Mouse (Mus musculus): Measurements from ENCODE around the gene Olfr955. TPM values are rescaled to one million over a fixed set of nuclear protein-coding genes. Genes with fewer than 3 reads are reported as not detected.

The Olfr955 gene
- total RNA-seq (2021) = not detected
- long read RNA-seq, experiment 1 = 0 reads
- long read RNA-seq, experiment 2 = 0 reads

GRCm38 (mm10) chr9:39471844-39472243, at the start of gene Olfr955:
TSS of gene Olfr955 (minus strand) at chr9:39471944.
- no peak for DNase-seq (ENCODE audit: low spot score in 2 of 2)

GRCm38 (mm10) chr9:39518595-39518994, 46.9 kb upstream of the Olfr955 start:
- no peak for DNase-seq (ENCODE audit: low spot score in 2 of 2)

- DNase-seq (ENCODE audit: low spot score in 2 of 2) = no peak
These were observed 43.8 kb upstream of the Olfr955 start, which contains the start of gene Olfr957 for GRCm38 (mm10) chr9:39515531-39515930. TSS of gene Olfr957 (minus strand) at chr9:39515809.

GRCm38 (mm10) chr9:39509412-39509811, 37.7 kb upstream of the Olfr955 start:
- DNase-seq (ENCODE audit: low spot score in 2 of 2) = no peak

GRCm38 (mm10) chr9:39508998-39509397, 37.3 kb upstream of the Olfr955 start:
- DNase-seq (ENCODE audit: low spot score in 2 of 2) = peak; percentile 32 to 36

GRCm38 (mm10) chr9:39493895-39494294, 22.2 kb upstream of the Olfr955 start, which contains the start of gene Olfr44:
TSS of gene Olfr44 (minus strand) at chr9:39493995.
- DNase-seq (ENCODE audit: low spot score in 2 of 2) = no peak

- DNase-seq (ENCODE audit: low spot score in 2 of 2) = no peak
These were observed 15.3 kb downstream of the Olfr955 start, which contains the start of gene Olfr954 for GRCm38 (mm10) chr9:39456401-39456800. TSS of gene Olfr954 (plus strand) at chr9:39456701.

- DNase-seq (ENCODE audit: low spot score in 2 of 2) = no peak
These were observed 44.7 kb downstream of the Olfr955 start, which contains the start of gene Olfr952 for GRCm38 (mm10) chr9:39427048-39427447. TSS of gene Olfr952 (minus strand) at chr9:39427148.

Other genes with a start within 250 kb of the Olfr955 start
- gene Olfr1537, start 221.9 kb downstream of the Olfr955 start, total RNA-seq (2021) = not detected
- not detected for gene Olfr945, start 195.1 kb downstream of the Olfr955 start, total RNA-seq (2021)
- gene Olfr948, start 145.9 kb downstream of the Olfr955 start, total RNA-seq (2021) = not detected
- gene Olfr951, start 84.5 kb downstream of the Olfr955 start, total RNA-seq (2021) = not detected
- not detected for gene Olfr952, start 44.8 kb downstream of the Olfr955 start, total RNA-seq (2021)
- not detected for gene Olfr954, start 15.2 kb downstream of the Olfr955 start, total RNA-seq (2021)
- not detected for gene Olfr44, start 22.1 kb upstream of the Olfr955 start, total RNA-seq (2021)
- gene Olfr957, start 43.9 kb upstream of the Olfr955 start, total RNA-seq (2021) = not detected
- not detected for gene Olfr958, start 82.1 kb upstream of the Olfr955 start, total RNA-seq (2021)
- not detected for gene Olfr959, start 103.6 kb upstream of the Olfr955 start, total RNA-seq (2021)
- gene AW551984, start 132.5 kb upstream of the Olfr955 start, total RNA-seq (2021) = 10 to 100 TPM in 1 of 2 experiments, 1 to 10 TPM in 1; 9.6 to 10.9 TPM
- not detected for gene Olfr148, start 138.7 kb upstream of the Olfr955 start, total RNA-seq (2021)
- gene Olfr960, start 149.4 kb upstream of the Olfr955 start, total RNA-seq (2021) = not detected
- not detected for gene Olfr961, start 173.1 kb upstream of the Olfr955 start, total RNA-seq (2021)
- not detected for gene Olfr963, start 195.3 kb upstream of the Olfr955 start, total RNA-seq (2021)
- not detected for gene Olfr149, start 235.2 kb upstream of the Olfr955 start, total RNA-seq (2021)
- not detected for gene Olfr965, start 239.4 kb upstream of the Olfr955 start, total RNA-seq (2021)